Mouse (Mus musculus) urinary bladder, postnatal 25 days (tissue): ENCODE data around the gene Unc13b.
"Not testable (repeated sequence)": the region's sequence is repeated elsewhere in the genome, so short reads cannot be mapped to it uniquely, and the experiment has no call there.

Experiments
- DNase-seq: peaks from one replicate; pipeline ENCODE4 v3.0.0; 2022; ENCODE audit warnings: low spot score

Unc13b gene

GRCm38 (mm10) chr4:43091183-43091582, 32.4 kb downstream of the Unc13b start:
- DNase-seq, result no peak

GRCm38 (mm10) chr4:43113491-43113890, 54.7 kb downstream of the Unc13b start:
- no peak for DNase-seq

DNA sequence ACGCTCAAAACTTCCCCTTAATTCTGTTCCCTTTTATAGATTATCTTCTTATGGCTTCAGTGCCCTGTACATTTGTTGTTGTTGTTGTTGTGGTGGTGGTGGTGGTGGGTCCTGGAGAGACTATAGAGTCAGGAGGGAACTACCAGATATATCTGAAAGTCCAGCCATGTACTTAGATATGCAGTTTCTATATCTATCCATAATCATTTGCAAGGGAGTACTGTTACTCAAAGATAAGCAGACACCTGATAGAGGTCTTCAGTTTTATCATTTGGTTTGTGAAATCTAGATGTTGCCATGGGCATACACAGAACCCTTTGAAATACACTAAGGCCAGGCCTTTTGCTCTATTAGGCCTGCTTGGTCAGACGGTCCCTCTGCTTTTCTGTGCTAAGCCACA, 55.8 kb downstream of the Unc13b start:
- no peak for DNase-seq

- DNase-seq, result peak; percentile 26
These were observed 56.2 kb downstream of the Unc13b start for GRCm38 (mm10) chr4:43114946-43115345.

DNA sequence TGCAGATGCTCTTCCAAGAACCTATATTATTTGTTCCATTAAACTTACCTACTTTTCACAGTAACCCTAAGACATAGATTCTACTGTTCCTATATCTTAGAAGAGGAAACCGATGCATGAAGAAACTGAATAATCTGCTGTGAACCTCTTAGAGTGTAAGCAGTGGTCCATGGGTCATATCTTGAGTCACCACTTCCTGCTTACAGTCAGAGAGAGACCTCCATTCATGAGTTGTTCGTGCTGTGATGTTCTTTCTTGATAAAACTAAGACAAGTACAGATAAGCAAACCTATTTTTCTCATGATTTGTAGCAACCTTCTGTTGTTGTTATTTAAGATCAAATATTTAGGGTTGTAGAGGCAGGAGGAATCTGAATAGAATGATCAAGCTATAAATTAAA, 57.5 kb downstream of the Unc13b start:
- DNase-seq, result no peak

DNA sequence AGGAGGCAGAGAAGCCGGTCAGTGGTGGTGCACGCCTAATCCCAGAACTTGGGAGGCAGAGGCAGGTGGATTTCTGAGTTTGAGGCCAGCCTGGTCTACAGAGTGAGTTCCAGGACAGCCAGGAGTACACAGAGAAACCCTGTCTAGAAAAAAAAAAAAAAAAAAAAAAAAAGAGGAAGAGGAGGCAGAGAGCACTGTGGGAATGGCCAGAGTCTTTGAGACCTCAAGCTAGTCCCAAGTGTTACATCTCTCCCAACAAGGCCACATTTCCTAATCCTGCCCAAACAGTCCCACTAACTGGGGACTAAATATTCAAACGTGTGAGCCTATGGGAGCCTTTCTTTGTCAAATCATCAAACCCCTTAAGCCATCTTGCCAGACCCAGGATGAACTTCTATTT, 71.0 kb downstream of the Unc13b start:
- DNase-seq, result no peak

GRCm38 (mm10) chr4:43142610-43143009, 83.9 kb downstream of the Unc13b start:
- no peak for DNase-seq

DNA sequence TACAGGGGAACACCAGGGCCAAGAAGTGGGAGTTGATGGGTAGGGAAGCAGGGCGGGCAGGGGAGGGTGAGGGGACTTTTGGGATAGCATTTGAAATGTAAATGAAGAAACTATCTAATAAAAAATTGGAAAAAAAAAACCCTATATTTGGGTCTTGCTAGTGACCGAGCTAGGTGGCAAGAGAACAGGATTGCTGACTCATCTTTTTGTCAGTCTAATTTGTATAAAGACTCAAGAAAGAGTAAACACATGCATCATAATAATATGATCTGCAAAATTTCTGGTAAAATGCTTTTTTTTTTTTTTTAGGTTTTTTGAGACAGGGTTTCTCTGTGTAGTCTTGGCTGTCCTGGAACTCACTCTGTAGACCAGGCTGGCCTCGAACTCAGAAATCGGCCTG, 93.7 kb downstream of the Unc13b start:
- DNase-seq, result not testable (repeated sequence)

DNA sequence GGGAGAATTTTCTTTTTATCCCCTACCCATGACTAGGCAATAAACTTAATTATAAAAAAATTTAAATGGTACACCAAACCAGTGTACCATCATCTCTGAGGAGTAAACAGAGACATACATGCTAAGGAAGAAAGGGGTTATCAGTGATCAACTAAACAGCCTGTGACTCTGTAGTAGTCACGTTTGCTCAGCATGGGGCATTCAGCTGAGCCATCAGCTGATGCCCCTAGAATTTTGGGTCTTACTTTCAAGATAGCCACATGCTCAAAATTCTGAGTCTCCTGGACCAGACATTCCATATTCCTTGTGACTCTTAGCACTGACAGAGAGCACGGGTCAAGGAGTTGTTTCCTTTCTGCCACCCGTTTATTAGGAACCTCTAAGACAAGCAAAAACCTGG, 101.3 kb downstream of the Unc13b start:
- DNase-seq, result no peak

- DNase-seq, result no peak
These were observed 102.4 kb downstream of the Unc13b start for GRCm38 (mm10) chr4:43161124-43161657.

DNA sequence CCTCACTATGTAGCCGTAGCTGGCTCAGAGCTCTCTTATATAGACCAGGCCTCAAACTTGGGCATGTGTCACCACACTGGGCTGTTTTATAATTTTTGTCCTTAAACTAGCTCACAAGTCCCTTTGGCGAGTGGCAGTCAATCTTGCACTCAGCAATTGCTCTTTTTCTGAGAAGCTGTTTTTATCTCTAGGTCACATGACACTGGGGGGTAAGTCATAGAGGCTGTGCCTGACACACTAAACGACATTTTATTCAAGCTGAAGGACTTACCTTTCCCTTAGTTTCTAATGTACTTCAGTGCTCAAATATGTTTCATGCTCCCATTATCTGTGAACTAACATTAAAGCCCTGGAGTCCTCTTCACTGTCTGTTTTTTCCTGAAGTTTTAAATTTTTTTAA, 104.5 kb downstream of the Unc13b start:
- DNase-seq, result no peak

DNA sequence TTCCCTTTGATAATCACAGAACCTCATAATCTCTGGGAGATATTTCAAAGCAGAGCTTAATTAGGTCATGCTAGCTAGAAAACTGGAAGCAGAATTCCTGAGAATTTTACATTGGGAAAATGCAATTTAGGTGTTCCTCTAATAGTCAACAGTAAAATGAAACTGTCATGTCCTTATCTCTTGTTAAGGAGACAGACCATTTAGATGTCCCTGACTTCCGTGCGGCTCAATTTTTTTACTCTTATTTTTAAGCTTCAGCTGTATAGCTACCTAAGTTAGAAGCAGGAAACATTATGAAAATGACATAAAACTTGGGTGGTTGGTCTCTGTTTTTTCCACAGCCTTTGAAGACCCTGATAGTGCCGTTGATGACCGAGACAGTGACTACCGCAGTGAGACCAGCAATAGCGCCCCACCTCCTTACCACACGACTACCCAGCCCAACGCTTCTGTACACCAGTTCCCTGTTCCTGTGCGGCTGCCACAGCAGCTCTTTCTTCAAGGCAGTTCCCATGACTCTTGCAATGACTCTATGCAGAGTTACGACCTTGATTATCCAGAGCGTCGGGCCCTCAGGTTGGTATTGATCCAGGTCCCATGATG, 106.8 kb downstream of the Unc13b start:
- no peak for DNase-seq

DNA sequence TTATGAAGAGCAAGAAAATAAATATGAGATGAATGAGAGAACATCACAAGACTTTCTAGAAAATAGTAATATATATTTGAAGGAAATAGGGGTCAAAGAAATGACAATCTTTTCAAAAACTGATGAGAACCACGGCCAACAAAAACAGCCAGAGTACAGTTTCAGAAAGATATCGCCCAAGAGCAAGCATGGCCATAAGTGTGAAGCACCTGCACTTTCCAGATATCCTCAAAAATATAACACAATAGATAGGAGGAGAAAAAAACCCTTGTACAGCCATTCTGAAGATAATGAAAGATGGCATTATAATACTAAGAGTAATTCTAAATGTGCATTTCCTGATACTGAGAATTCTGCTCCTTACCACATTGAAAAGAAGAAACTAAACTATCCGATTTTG, 111.3 kb downstream of the Unc13b start:
- no peak for DNase-seq

GRCm38 (mm10) chr4:43177126-43177525, 118.4 kb downstream of the Unc13b start:
- DNase-seq, result peak; percentile 3

GRCm38 (mm10) chr4:43182474-43183168, 123.9 kb downstream of the Unc13b start:
- DNase-seq, result no peak

GRCm38 (mm10) chr4:43187439-43187838, 128.7 kb downstream of the Unc13b start:
- DNase-seq, result no peak

- DNase-seq, result no peak
These were observed 130.6 kb downstream of the Unc13b start for GRCm38 (mm10) chr4:43189381-43189780.

DNA sequence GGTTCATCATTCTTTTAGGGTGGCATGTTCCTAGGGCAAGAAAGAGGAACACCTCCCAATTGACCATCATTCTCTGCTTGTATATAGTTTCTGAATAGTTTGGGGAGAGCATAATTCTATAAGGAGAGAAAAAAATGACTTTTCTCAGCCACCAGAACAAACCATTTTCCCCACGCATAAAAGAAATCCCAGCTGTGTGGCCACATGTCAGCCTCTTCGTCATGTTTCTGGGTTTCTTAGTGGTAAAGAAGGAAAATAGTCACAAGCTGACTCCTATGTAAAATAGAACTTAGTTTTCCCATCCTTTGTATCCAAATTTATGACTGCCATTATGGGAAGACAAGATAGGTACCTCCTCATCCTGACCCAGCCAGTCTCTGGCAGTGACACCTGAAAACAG, 146.2 kb downstream of the Unc13b start:
- no peak for DNase-seq

DNA sequence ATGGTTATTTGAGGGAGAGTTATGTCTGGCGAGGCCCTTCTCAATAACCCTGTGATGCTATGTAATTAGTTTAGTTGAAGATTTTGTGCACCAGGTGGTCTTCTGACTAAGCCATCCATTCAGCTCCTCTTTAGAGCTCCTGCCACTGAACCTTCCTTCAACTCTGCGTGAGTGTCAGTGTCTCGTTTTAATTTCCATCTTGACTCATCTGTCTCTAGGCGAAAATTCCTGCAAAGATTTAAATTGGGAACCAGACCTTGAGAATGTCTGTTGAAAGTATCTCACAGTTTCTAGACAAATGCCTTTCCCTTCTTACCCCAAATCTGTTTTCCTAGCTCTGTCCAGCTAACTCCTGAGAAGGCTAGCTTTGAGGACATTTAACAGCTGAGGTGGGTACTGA, 146.8 kb downstream of the Unc13b start:
- DNase-seq, result no peak

DNA sequence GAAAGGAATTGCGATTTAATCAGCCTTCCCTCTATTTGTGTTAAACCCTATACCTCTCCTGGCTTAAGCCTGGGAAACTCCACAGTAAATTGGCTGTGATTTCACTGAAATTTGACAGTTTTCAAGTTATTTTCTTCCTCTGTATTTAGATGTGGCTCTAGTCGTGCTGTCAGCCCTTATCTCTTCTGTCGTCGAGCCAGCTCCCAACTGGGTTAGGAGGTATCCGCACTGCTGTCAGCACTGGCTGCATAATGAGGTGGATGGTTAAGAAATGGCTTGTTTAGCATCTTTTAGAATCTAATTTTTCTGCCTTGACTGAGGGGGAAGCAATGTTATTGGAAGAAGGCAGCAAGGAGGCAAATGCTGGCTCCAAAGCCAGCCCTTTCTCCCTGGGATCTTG, 148.2 kb downstream of the Unc13b start:
- DNase-seq, result no peak

GRCm38 (mm10) chr4:43209081-43209579, 150.4 kb downstream of the Unc13b start:
- no peak for DNase-seq

GRCm38 (mm10) chr4:43209673-43210072, 150.9 kb downstream of the Unc13b start:
- DNase-seq, result no peak

DNA sequence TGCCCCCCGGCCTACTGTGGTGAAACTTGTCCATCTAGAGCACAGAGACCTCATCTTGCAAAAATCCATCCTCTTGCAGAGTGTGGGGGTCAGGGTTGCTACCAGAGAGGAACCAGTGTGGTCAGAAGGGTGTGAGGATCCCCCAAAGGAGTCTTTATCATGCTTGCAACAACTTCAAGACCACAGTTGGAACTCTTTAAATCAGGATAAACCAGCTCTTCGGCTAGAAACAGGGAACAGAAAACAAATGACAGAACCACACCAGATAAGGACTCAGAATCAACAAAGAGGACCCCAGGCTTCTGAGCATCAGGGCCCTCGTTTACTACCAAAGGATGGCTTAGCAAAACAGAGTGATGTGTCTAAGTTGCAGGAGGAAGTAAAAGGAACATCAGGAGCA, 157.7 kb downstream of the Unc13b start:
- DNase-seq, result no peak

- no peak for DNase-seq
These were observed 159.2 kb downstream of the Unc13b start for GRCm38 (mm10) chr4:43217997-43218396.
